37 mouse cellular contexts compared by ENCODE assay signal in the genomic region with DNA sequence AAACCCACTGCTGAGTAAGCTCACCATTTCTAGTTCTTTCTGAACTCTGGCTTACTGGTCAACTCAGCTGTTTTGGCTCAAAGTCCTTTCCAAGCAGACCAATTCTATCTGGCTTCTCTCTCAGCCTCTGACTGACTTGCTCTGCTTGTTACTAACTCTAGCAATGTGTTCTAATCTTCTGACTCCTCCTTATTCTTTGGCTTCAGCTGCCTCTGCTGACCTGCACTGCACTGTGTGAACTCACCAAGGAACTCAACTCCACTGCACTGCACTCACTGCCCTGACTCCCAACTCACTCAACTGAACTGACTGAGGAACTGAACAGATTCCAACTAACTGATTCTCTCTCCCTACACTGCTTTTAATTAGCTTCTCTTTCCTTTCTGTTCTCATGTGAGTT. TPM values are rescaled to one million over a fixed set of nuclear protein-coding genes. Genes with fewer than 3 reads are reported as not detected.
DNase-seq lines count a peak whose midpoint lies in the region; ATAC-seq and TF ChIP-seq lines count a peak whose summit lies in the region.
"Had no signal": no experiment of that assay in that cellular context is flagged by ENCODE, and none has a peak within 500 bp of the region (broad histone marks: within the 10 kb centered on the region; RNA-seq: fewer than 3 reads in every experiment).

No protein-coding gene starts in this region.

- H3K4me1 ChIP-seq in intestine, postnatal 0 days (replicated peaks; ENCODE audit: control insufficient read depth, insufficient read depth, low read length) = no peaks in the 10 kb centered on the region
- no peaks in the 10 kb centered on the region for H3K4me1 ChIP-seq in intestine, embryonic 15.5 days (replicated peaks)
- no peaks in the 10 kb centered on the region for H3K4me1 ChIP-seq in kidney, postnatal 0 days (replicated peaks; ENCODE audit: insufficient read depth, low read length)
- H3K4me1 ChIP-seq in embryonic fibroblast, embryonic 13.5 days (ENCODE audit: control insufficient read depth, insufficient read depth, low read length) = no peaks in the 10 kb centered on the region
- H3K4me1 ChIP-seq: embryonic facial prominence, embryonic 10.5 days; embryonic facial prominence, embryonic 13.5 days; forebrain, embryonic 10.5 days; forebrain, embryonic 13.5 days; hindbrain, embryonic 12.5 days; hindbrain, embryonic 15.5 days had no signal

- intact Hi-C loops in gastrocnemius, postnatal 36 days (cut with DNase I) = no loop called here

- H3K36me3 ChIP-seq in intestine, postnatal 0 days (ENCODE audit: control insufficient read depth, insufficient read depth) = no peaks in the 10 kb centered on the region
- no peaks in the 10 kb centered on the region for H3K36me3 ChIP-seq in intestine, embryonic 15.5 days
- H3K36me3 ChIP-seq in kidney, postnatal 0 days (ENCODE audit: insufficient read depth, low read length) = no peaks in the 10 kb centered on the region
- H3K36me3 ChIP-seq: embryonic facial prominence, embryonic 10.5 days; embryonic facial prominence, embryonic 13.5 days; forebrain, embryonic 10.5 days; hindbrain, embryonic 12.5 days; hindbrain, embryonic 15.5 days had no signal

- no peaks in the 10 kb centered on the region for H3K9me3 ChIP-seq in intestine, postnatal 0 days (ENCODE audit: control insufficient read depth)
- H3K9me3 ChIP-seq in intestine, embryonic 15.5 days = no peaks in the 10 kb centered on the region
- no peaks in the 10 kb centered on the region for H3K9me3 ChIP-seq in kidney, postnatal 0 days (replicated peaks; ENCODE audit: low read length)
- H3K9me3 ChIP-seq: embryonic facial prominence, embryonic 10.5 days; embryonic facial prominence, embryonic 13.5 days; forebrain, embryonic 10.5 days; forebrain, embryonic 13.5 days; G1E; hindbrain, embryonic 12.5 days; hindbrain, embryonic 15.5 days had no signal

- no peak for DNase-seq in kidney, postnatal 0 days (ENCODE audit: low spot score)
- DNase-seq in kidney, adult 11 months = no peak
- DNase-seq in 3T3-L1 (ENCODE audit: low read depth, low spot score) = peak; percentile 44
- DNase-seq in layer of hippocampus, adult 11-12 months (ENCODE audit: low spot score) = no peak
- no peak for DNase-seq in gastrocnemius, postnatal 36 days
- DNase-seq: adrenal gland, adult 8-10 months; adrenal gland, postnatal 25 days; B cell, adult 2 months; cerebellum, adult 11-12 months; cerebellum, adult 8-10 months; cerebellum, postnatal 10 days; cerebellum, postnatal 36 days; embryo, embryonic 11 days; gastrocnemius, postnatal 10 days; heart, adult 11 months had no signal

- H3K4me3 ChIP-seq in intestine, postnatal 0 days (ENCODE audit: low read depth, low read length) = no peak overlapping the region
- H3K4me3 ChIP-seq in intestine, embryonic 15.5 days (replicated peaks) = no peak overlapping the region
- H3K4me3 ChIP-seq in kidney, postnatal 0 days (replicated peaks; ENCODE audit: low read depth, low read length) = no peak overlapping the region
- H3K4me3 ChIP-seq in embryonic fibroblast, embryonic 13.5 days (ENCODE audit: insufficient read depth, low read length) = no peak overlapping the region
- H3K4me3 ChIP-seq: embryonic facial prominence, embryonic 10.5 days; embryonic facial prominence, embryonic 13.5 days; forebrain, embryonic 10.5 days; forebrain, embryonic 13.5 days; hindbrain, embryonic 12.5 days; hindbrain, embryonic 15.5 days had no signal

- TF ChIP-seq CTCF in intestine, postnatal 0 days (IDR thresholded peaks at IDR 0.05; ENCODE audit: low read depth) = no peak
- TF ChIP-seq CTCF in kidney, postnatal 0 days (IDR thresholded peaks at IDR 0.05; ENCODE audit: low read depth) = no peak
- TF ChIP-seq CTCF in embryonic fibroblast, embryonic 13.5 days (IDR thresholded peaks at IDR 0.05; ENCODE audit: borderline replicate concordance, insufficient read depth, low read length) = no peak

- H3K4me2 ChIP-seq in intestine, postnatal 0 days (replicated peaks; ENCODE audit: low read depth) = no peak overlapping the region
- H3K4me2 ChIP-seq in intestine, embryonic 15.5 days (replicated peaks) = no peak overlapping the region
- H3K4me2 ChIP-seq in kidney, postnatal 0 days (ENCODE audit: low read length) = no peak overlapping the region
- H3K4me2 ChIP-seq: embryonic facial prominence, embryonic 13.5 days; forebrain, embryonic 13.5 days; heart, embryonic 11.5 days; hindbrain, embryonic 12.5 days; hindbrain, embryonic 15.5 days had no signal

- no peak overlapping the region for H3K27ac ChIP-seq in intestine, postnatal 0 days (ENCODE audit: low read depth, low read length)
- no peak overlapping the region for H3K27ac ChIP-seq in intestine, embryonic 15.5 days
- H3K27ac ChIP-seq in kidney, postnatal 0 days = no peak overlapping the region
- H3K27ac ChIP-seq in embryonic fibroblast, embryonic 13.5 days (ENCODE audit: insufficient read depth, low read length) = peak overlapping the region; percentile 26; the same call in 1 of the 2 replicates
- H3K27ac ChIP-seq: embryonic facial prominence, embryonic 10.5 days; embryonic facial prominence, embryonic 13.5 days; forebrain, embryonic 10.5 days; forebrain, embryonic 13.5 days; hindbrain, embryonic 12.5 days; hindbrain, embryonic 15.5 days had no signal

- no peaks in the 10 kb centered on the region for H3K27me3 ChIP-seq in intestine, postnatal 0 days (replicated peaks; ENCODE audit: control insufficient read depth, insufficient read depth, low read length)
- H3K27me3 ChIP-seq in intestine, embryonic 15.5 days (replicated peaks) = no peaks in the 10 kb centered on the region
- H3K27me3 ChIP-seq in kidney, postnatal 0 days (ENCODE audit: insufficient read depth, low read length) = no peaks in the 10 kb centered on the region
- H3K27me3 ChIP-seq: CH12.LX; embryonic facial prominence, embryonic 13.5 days; forebrain, embryonic 13.5 days; hindbrain, embryonic 12.5 days; hindbrain, embryonic 15.5 days had no signal

- no peak for TF ChIP-seq POLR2A in embryonic fibroblast, embryonic 13.5 days (IDR thresholded peaks at IDR 0.05; ENCODE audit: low read depth, low read length)

- H3K9ac ChIP-seq in intestine, postnatal 0 days (ENCODE audit: low read depth, low read length) = no peak overlapping the region
- H3K9ac ChIP-seq in intestine, embryonic 15.5 days = no peak overlapping the region
- H3K9ac ChIP-seq in kidney, postnatal 0 days (ENCODE audit: low read depth, low read length) = no peak overlapping the region
- H3K9ac ChIP-seq: embryonic facial prominence, embryonic 13.5 days; forebrain, embryonic 13.5 days; hindbrain, embryonic 12.5 days; hindbrain, embryonic 15.5 days had no signal

- ATAC-seq in intestine, postnatal 0 days = peak; percentile 59; the same call in 1 of the 2 replicates
- ATAC-seq in intestine, embryonic 15.5 days = no peak
- ATAC-seq in kidney, postnatal 0 days (replicated peaks; ENCODE audit: low FRiP score, low read depth) = peak; percentile 54; the same call in 1 of the 2 replicates
- ATAC-seq: forebrain, embryonic 13.5 days; forebrain, embryonic 16.5 days had no signal

RNA-seq across cellular contexts. Expression of a gene that starts 34.3 kb away (rescaled TPM):
- not detected in 2 replicates for polyA plus RNA-seq in intestine, postnatal 0 days (2015; fragmentation: Nextera tagmentation; extraction: Ambion mirVana)
- not detected in 2 replicates for polyA plus RNA-seq in intestine, embryonic 15.5 days (2015; fragmentation: Nextera tagmentation; extraction: Ambion mirVana)
- polyA plus RNA-seq in kidney, postnatal 0 days (2015; fragmentation: Nextera tagmentation; extraction: Ambion mirVana) = not detected in 2 replicates
- not detected in 2 replicates for polyA plus RNA-seq in embryonic fibroblast, embryonic 13.5 days (2011; ENCODE audit: insufficient read length, low read depth, missing spikeins)
- not detected for total RNA-seq in gastrocnemius, postnatal 36 days (2021)
- total RNA-seq: adrenal gland, postnatal 25 days; CH12.LX; gastrocnemius, adult 18-20 months; gastrocnemius, postnatal 10 days; gastrocnemius, postnatal 4 days; heart, adult 8-10 months; heart, postnatal 25 days; hematopoietic stem cell, adult 5-6 weeks had no signal
- polyA plus RNA-seq: brain, embryonic 14.5 days; cortical plate, adult 2 months; embryonic facial prominence, embryonic 10.5 days; embryonic facial prominence, embryonic 13.5 days; forebrain, embryonic 10.5 days; forebrain, embryonic 13.5 days; forebrain, embryonic 16.5 days; G1E; heart, embryonic 11.5 days; heart, embryonic 14.5 days; heart, postnatal 0 days; hindbrain, embryonic 12.5 days; hindbrain, embryonic 15.5 days had no signal

RNA-seq across cellular contexts. Expression of a gene that starts 37.0 kb away (rescaled TPM):
- not detected in 2 replicates for polyA plus RNA-seq in intestine, postnatal 0 days (2015; fragmentation: Nextera tagmentation; extraction: Ambion mirVana)
- polyA plus RNA-seq in intestine, embryonic 15.5 days (2015; fragmentation: Nextera tagmentation; extraction: Ambion mirVana) = not detected in 2 replicates
- not detected in 2 replicates for polyA plus RNA-seq in kidney, postnatal 0 days (2015; fragmentation: Nextera tagmentation; extraction: Ambion mirVana)
- not detected in 2 replicates for polyA plus RNA-seq in embryonic fibroblast, embryonic 13.5 days (2011; ENCODE audit: insufficient read length, low read depth, missing spikeins)
- not detected for total RNA-seq in gastrocnemius, postnatal 36 days (2021)
- total RNA-seq: adrenal gland, postnatal 25 days; CH12.LX; gastrocnemius, adult 18-20 months; gastrocnemius, postnatal 10 days; gastrocnemius, postnatal 4 days; heart, adult 8-10 months; heart, postnatal 25 days; hematopoietic stem cell, adult 5-6 weeks had no signal
- polyA plus RNA-seq: brain, embryonic 14.5 days; cortical plate, adult 2 months; embryonic facial prominence, embryonic 10.5 days; embryonic facial prominence, embryonic 13.5 days; forebrain, embryonic 10.5 days; forebrain, embryonic 13.5 days; forebrain, embryonic 16.5 days; G1E; heart, embryonic 11.5 days; heart, embryonic 14.5 days; heart, postnatal 0 days; hindbrain, embryonic 12.5 days; hindbrain, embryonic 15.5 days had no signal
